Mouse (Mus musculus) midbrain, embryonic 10.5 days (tissue): Measurements from ENCODE around the gene Skint4. TPM values are rescaled to one million over a fixed set of nuclear protein-coding genes. Genes with fewer than 3 reads are reported as not detected.

ENCODE experiments used
- DNase-seq: peaks from one replicate; pipeline ENCODE4 v3.0.0-alpha.2; 2017; ENCODE audit warnings: low spot score
- H3K27ac ChIP-seq: fragments of 300-500 bp; sonication (generic); replicated peaks from 2 replicates; pipeline ENCODE4 v1.5.1; 2016; ENCODE audit warnings: mild to moderate bottlenecking
- H3K27me3 ChIP-seq: fragments of 300-500 bp; sonication (generic); 2 replicates; pipeline ENCODE4 v1.6.1; 2016; ENCODE audit warnings: low read depth, mild to moderate bottlenecking; ENCODE audit not compliant: poor library complexity, severe bottlenecking
- H3K36me3 ChIP-seq: fragments of 300-500 bp; sonication (generic); 2 replicates; pipeline ENCODE4 v1.6.1; 2016; ENCODE audit warnings: mild to moderate bottlenecking, moderate library complexity
- H3K4me1 ChIP-seq: fragments of 300-500 bp; sonication (generic); 2 replicates; pipeline ENCODE4 v1.6.1; 2016
- H3K4me3 ChIP-seq: fragments of 300-500 bp; sonication (generic); 2 replicates; pipeline ENCODE4 v1.5.1; 2016; ENCODE audit warnings: mild to moderate bottlenecking, moderate library complexity
- H3K9me3 ChIP-seq: fragments of 300-500 bp; sonication (generic); replicated peaks from 2 replicates; pipeline ENCODE4 v1.6.1; 2016; ENCODE audit warnings: mild to moderate bottlenecking
- polyA plus RNA-seq: library from polyadenylated mRNA; unstranded; fragments of >200 nt; fragmentation: Nextera tagmentation; extraction: Ambion mirVana; gene quantifications from 2 replicates; pipeline ENCODE4 v1.2.1, GENCODE M21; 2016

The Skint4 gene
- polyA plus RNA-seq, result not detected in 2 replicates

DNA sequence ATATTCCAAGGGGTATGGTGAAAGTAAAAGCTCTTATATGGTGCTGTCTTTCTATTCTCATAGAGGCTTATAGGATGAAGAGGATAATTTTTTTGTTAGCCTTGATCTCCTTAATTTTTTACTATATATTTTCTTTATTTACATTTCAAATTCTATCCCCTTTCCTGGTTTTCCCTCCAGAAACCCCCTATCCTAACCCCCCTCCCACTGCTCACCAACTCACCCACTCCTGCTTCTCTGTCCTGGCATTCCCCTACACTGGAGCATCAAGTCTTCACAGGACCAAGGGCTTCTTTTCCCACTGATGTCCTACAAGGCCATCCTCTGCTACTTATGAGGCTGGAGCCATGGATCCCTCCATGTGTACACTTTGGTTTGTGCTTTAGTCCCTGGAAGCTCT lies at the start of gene Skint4:
Skint4 (plus strand) TSS at position 301 of the 400 bp plus-strand sequence.
- no peak within 1 kb of the TSS for H3K27ac ChIP-seq
- H3K4me1 ChIP-seq, result no peaks in the 10 kb centered on the region
- H3K9me3 ChIP-seq, result 0 out of 2 replicates have a peak, but pooled peaks cover 1% of the 10 kb centered on the region
- no peaks in the 10 kb centered on the region for H3K36me3 ChIP-seq
- DNase-seq, result no peak
- no peak within 1 kb of the TSS for H3K4me3 ChIP-seq
- no peaks in the 10 kb centered on the region for H3K27me3 ChIP-seq

Other genes with a start within 250 kb of the Skint4 start
- gene Slc5a9, start 169.1 kb upstream of the Skint4 start, polyA plus RNA-seq, result not detected in 2 replicates
- not detected in 2 replicates for gene Skint8, start 152.6 kb upstream of the Skint4 start, polyA plus RNA-seq
- not detected in 2 replicates for gene Skint7, start 99.1 kb upstream of the Skint4 start, polyA plus RNA-seq
- gene Skint1, start 65.7 kb upstream of the Skint4 start, polyA plus RNA-seq, result not detected in 2 replicates
- gene Skint3, start 160.2 kb downstream of the Skint4 start, polyA plus RNA-seq, result not detected in 2 replicates